8 mouse cellular contexts compared by ENCODE assay signal in genomic region chr10:80116927-80117691, GRCm38 (mm10). TPM values are rescaled to one million over a fixed set of nuclear protein-coding genes. Genes with fewer than 3 reads are reported as not detected.
DNase-seq lines count a peak whose midpoint lies in the region; ATAC-seq and TF ChIP-seq lines count a peak whose summit lies in the region.

No protein-coding gene starts in this region.

- H3K4me1 ChIP-seq in brown adipose tissue, adult 24 weeks (ENCODE audit: control insufficient read depth, insufficient read depth, insufficient read length, low read length) = peaks cover 12% of the 10 kb centered on the region
- peaks cover 53% of the 10 kb centered on the region for H3K4me1 ChIP-seq in hindbrain, embryonic 15.5 days (replicated peaks)
- peaks cover 42% of the 10 kb centered on the region for H3K4me1 ChIP-seq in liver, postnatal 0 days (ENCODE audit: insufficient read depth)

- H3K4me3 ChIP-seq in brown adipose tissue, adult 24 weeks (ENCODE audit: insufficient read depth, low read depth, low read length) = peak overlapping the region; percentile 92
- peak overlapping the region; percentile 100 for H3K4me3 ChIP-seq in gastrocnemius, adult 2 months
- H3K4me3 ChIP-seq in hindbrain, embryonic 15.5 days = peak overlapping the region; percentile 91
- peak overlapping the region; percentile 85 for H3K4me3 ChIP-seq in liver, postnatal 0 days (ENCODE audit: low read depth, low read length)

- H3K9ac ChIP-seq in hindbrain, embryonic 15.5 days = peak overlapping the region; percentile 88
- peak overlapping the region; percentile 88 for H3K9ac ChIP-seq in liver, postnatal 0 days (replicated peaks)

- intact Hi-C loops in gastrocnemius, adult 2 months (cut with DNase I) = no loop called here

- H3K36me3 ChIP-seq in hindbrain, embryonic 15.5 days = peaks cover 3% of the 10 kb centered on the region; the same call in 1 of the 2 replicates
- H3K36me3 ChIP-seq in liver, postnatal 0 days (replicated peaks; ENCODE audit: insufficient read depth, low read length) = peaks cover 38% of the 10 kb centered on the region

- WGBS in hindbrain, embryonic 15.5 days = 5% methylated on average over 30 of the region's 30 CpGs
- WGBS in liver, postnatal 0 days (ENCODE audit: insufficient replicate concordance) = 1% methylated on average over 30 of the region's 30 CpGs

- no peaks in the 10 kb centered on the region for H3K9me3 ChIP-seq in hindbrain, embryonic 15.5 days
- no peaks in the 10 kb centered on the region for H3K9me3 ChIP-seq in liver, postnatal 0 days (ENCODE audit: low read length)

- peak overlapping the region; percentile 78 for H3K27ac ChIP-seq in brown adipose tissue, adult 24 weeks (replicated peaks; ENCODE audit: low read depth, low read length)
- peak overlapping the region; percentile 96 for H3K27ac ChIP-seq in gastrocnemius, adult 2 months
- H3K27ac ChIP-seq in hindbrain, embryonic 15.5 days (replicated peaks) = peak overlapping the region; percentile 5; the same call in 1 of the 2 replicates
- peak overlapping the region; percentile 91 for H3K27ac ChIP-seq in liver, postnatal 0 days (ENCODE audit: low read depth)

- peak; percentile 34 for TF ChIP-seq CTCF in gastrocnemius, adult 2 months (IDR thresholded peaks at IDR 0.05)
- peak; percentile 42 for TF ChIP-seq CTCF in liver, postnatal 0 days (IDR thresholded peaks at IDR 0.05; ENCODE audit: low read depth)

- peak; percentile 58 for DNase-seq in kidney, adult 18-20 months
- DNase-seq in kidney, postnatal 14 days = no peak
- DNase-seq in gastrocnemius, adult 2 months = peak; percentile 91
- peak; percentile 72 for DNase-seq in liver, postnatal 0 days
- peak; percentile 24 for DNase-seq in retina, embryonic 14.5 days (ENCODE audit: low spot score)
- no peak for DNase-seq in right cerebral cortex, postnatal 14 days

- TF ChIP-seq EP300 in liver, postnatal 0 days (IDR thresholded peaks at IDR 0.05; ENCODE audit: low read depth) = peak; percentile 66; the same call in 1 of the 2 replicates

- no peak for ATAC-seq in hindbrain, embryonic 15.5 days (ENCODE audit: low FRiP score, low read depth)
- no peak for ATAC-seq in liver, postnatal 0 days

- H3K4me2 ChIP-seq in hindbrain, embryonic 15.5 days = peak overlapping the region; percentile 70
- peak overlapping the region; percentile 84 for H3K4me2 ChIP-seq in liver, postnatal 0 days (ENCODE audit: low read depth, low read length)

- no peaks in the 10 kb centered on the region for H3K27me3 ChIP-seq in hindbrain, embryonic 15.5 days
- no peaks in the 10 kb centered on the region for H3K27me3 ChIP-seq in liver, postnatal 0 days (ENCODE audit: insufficient read depth, low read length)

RNA-seq across cellular contexts. Expression of gene Stk11, which starts 1.5 kb away (rescaled TPM):
- polyA plus RNA-seq in brown adipose tissue, adult 24 weeks (2012; ENCODE audit: insufficient read depth, insufficient read length, missing spikeins) = 113 and 121 TPM in 2 replicates
- total RNA-seq in gastrocnemius, adult 2 months (2021) = 100 to 1,000 TPM; 144 to 153 TPM
- polyA plus RNA-seq in hindbrain, embryonic 15.5 days (2015; fragmentation: Nextera tagmentation; extraction: Ambion mirVana) = 18.6 and 20.0 TPM in 2 replicates
- polyA plus RNA-seq in liver, postnatal 0 days (2015; fragmentation: Nextera tagmentation; extraction: Ambion mirVana) = 9.1 and 11.2 TPM in 2 replicates

RNA-seq across cellular contexts. Expression of gene Sbno2, which starts 11.7 kb away (rescaled TPM):
- polyA plus RNA-seq in brown adipose tissue, adult 24 weeks (2012; ENCODE audit: insufficient read depth, insufficient read length, missing spikeins) = 14.3 and 16.2 TPM in 2 replicates
- 1 to 10 TPM; 6.2 to 7.1 TPM for total RNA-seq in gastrocnemius, adult 2 months (2021)
- polyA plus RNA-seq in hindbrain, embryonic 15.5 days (2015; fragmentation: Nextera tagmentation; extraction: Ambion mirVana) = 12.6 and 12.9 TPM in 2 replicates
- 7.4 and 8.7 TPM in 2 replicates for polyA plus RNA-seq in liver, postnatal 0 days (2015; fragmentation: Nextera tagmentation; extraction: Ambion mirVana)

RNA-seq across cellular contexts. Expression of gene Atp5d, which starts 21.3 kb away (rescaled TPM):
- polyA plus RNA-seq in brown adipose tissue, adult 24 weeks (2012; ENCODE audit: insufficient read depth, insufficient read length, missing spikeins) = 1,146 and 1,395 TPM in 2 replicates
- 100 to 1,000 TPM; 535 to 725 TPM for total RNA-seq in gastrocnemius, adult 2 months (2021)
- 503 and 517 TPM in 2 replicates for polyA plus RNA-seq in hindbrain, embryonic 15.5 days (2015; fragmentation: Nextera tagmentation; extraction: Ambion mirVana)
- polyA plus RNA-seq in liver, postnatal 0 days (2015; fragmentation: Nextera tagmentation; extraction: Ambion mirVana) = 537 and 576 TPM in 2 replicates

RNA-seq across cellular contexts. Expression of gene Cbarp, which starts 23.5 kb away (rescaled TPM):
- polyA plus RNA-seq in brown adipose tissue, adult 24 weeks (2012; ENCODE audit: insufficient read depth, insufficient read length, missing spikeins) = 1.1 and 1.5 TPM in 2 replicates
- total RNA-seq in gastrocnemius, adult 2 months (2021) = 1 to 10 TPM; 1.8 to 2.3 TPM
- polyA plus RNA-seq in hindbrain, embryonic 15.5 days (2015; fragmentation: Nextera tagmentation; extraction: Ambion mirVana) = 61.4 and 71.3 TPM in 2 replicates
- polyA plus RNA-seq in liver, postnatal 0 days (2015; fragmentation: Nextera tagmentation; extraction: Ambion mirVana) = 0.11 and 0.18 TPM in 2 replicates

RNA-seq across cellular contexts. Expression of gene Midn, which starts 31.0 kb away (rescaled TPM):
- 25.5 and 31.6 TPM in 2 replicates for polyA plus RNA-seq in brown adipose tissue, adult 24 weeks (2012; ENCODE audit: insufficient read depth, insufficient read length, missing spikeins)
- total RNA-seq in gastrocnemius, adult 2 months (2021) = 10 to 100 TPM; 34.3 to 39.8 TPM
- polyA plus RNA-seq in hindbrain, embryonic 15.5 days (2015; fragmentation: Nextera tagmentation; extraction: Ambion mirVana) = 22.6 and 26.0 TPM in 2 replicates
- polyA plus RNA-seq in liver, postnatal 0 days (2015; fragmentation: Nextera tagmentation; extraction: Ambion mirVana) = 3.0 and 4.3 TPM in 2 replicates

Comparison
In these comparisons a context has a peak if more than half of its experiments do, and no peak if none do; other contexts are left out.
1. DNase-seq: peak in kidney, adult 18-20 months (single experiment), gastrocnemius, adult 2 months (single experiment), liver, postnatal 0 days (single experiment) and retina, embryonic 14.5 days (single experiment); none in kidney, postnatal 14 days (single experiment) and right cerebral cortex, postnatal 14 days (single experiment).
2. H3K27ac ChIP-seq: peak in every context shown above with its lines; median percentile 96 in gastrocnemius, adult 2 months; 91 in liver, postnatal 0 days; 78 in brown adipose tissue, adult 24 weeks; 5 in hindbrain, embryonic 15.5 days.
3. Peak in every context shown above with its lines, with median percentiles within 50 percentile points of each other: H3K4me3 ChIP-seq.